Mouse (Mus musculus) erythroblast, embryonic 14.5 days (primary cell): ENCODE data around the gene Rbks.
"Not testable (repeated sequence)": the region's sequence is repeated elsewhere in the genome, so short reads cannot be mapped to it uniquely, and the experiment has no call there.

Experiments
- GATA1 ChIP-seq: IDR thresholded peaks from 2 replicates; pipeline ENCODE4 v1.6.1; 2012; ENCODE audit warnings: low read length, inconsistent platforms, mixed read lengths
- TAL1 ChIP-seq: IDR thresholded peaks from 3 replicates; pipeline ENCODE4 v1.6.1; 2012; ENCODE audit warnings: low read length, inconsistent platforms, mixed read lengths

- TF ChIP-seq TAL1, GATA1: not testable (repeated sequence)
Observed at GRCm38 (mm10) chr5:31588672-31589071, 108.8 kb downstream of the Rbks start.
